Mouse (Mus musculus) small intestine, adult 2 months (tissue): ENCODE data around the gene Obox1.
"Not testable (repeated sequence)": the region's sequence is repeated elsewhere in the genome, so short reads cannot be mapped to it uniquely, and the experiment has no call there.

Experiments used
- CTCF ChIP-seq: fragments of 200-500 bp; IDR thresholded peaks from 2 replicates; pipeline ENCODE4 v1.5.1; 2012; ENCODE audit warnings: low read depth, mild to moderate bottlenecking, control low read depth, inconsistent platforms, low read length, moderate library complexity, mixed read lengths; ENCODE audit not compliant: insufficient replicate concordance, insufficient read length; ENCODE audit errors: extremely low read depth
- POLR2A ChIP-seq: fragments of 200-500 bp; IDR thresholded peaks from 2 replicates; pipeline ENCODE4 v1.6.1; 2012; ENCODE audit warnings: low read depth, mild to moderate bottlenecking, control low read depth, inconsistent platforms, low read length, moderate library complexity

GRCm38 (mm10) chr7:15425537-15425936 is 36.8 kb downstream of the Obox1 start:
- TF ChIP-seq CTCF, POLR2A: not testable (repeated sequence)
